Mouse (Mus musculus) megakaryocyte-erythroid progenitor cell, adult 5 weeks (primary cell): ENCODE data around the gene Calb2. TPM values are rescaled to one million over a fixed set of nuclear protein-coding genes. Genes with fewer than 3 reads are reported as not detected.

Source experiments
- polyA plus RNA-seq: library from polyadenylated mRNA; stranded (reverse); fragments of >175 nt; gene quantifications from 2 replicates; pipeline ENCODE4 v1.2.3, GENCODE M21; 2012

Calb2 gene
- polyA plus RNA-seq: not detected in 2 replicates

GRCm38 (mm10) chr8:110168046-110168445 lies at the start of gene Calb2:
TSS of gene Calb2 (minus strand) at chr8:110168210.

GRCm38 (mm10) chr8:110215365-110215764 lies 47.4 kb upstream of the Calb2 start, which contains the start of gene Cmtr2:
TSS of gene Cmtr2 (plus strand) at chr8:110215665.

DNA sequence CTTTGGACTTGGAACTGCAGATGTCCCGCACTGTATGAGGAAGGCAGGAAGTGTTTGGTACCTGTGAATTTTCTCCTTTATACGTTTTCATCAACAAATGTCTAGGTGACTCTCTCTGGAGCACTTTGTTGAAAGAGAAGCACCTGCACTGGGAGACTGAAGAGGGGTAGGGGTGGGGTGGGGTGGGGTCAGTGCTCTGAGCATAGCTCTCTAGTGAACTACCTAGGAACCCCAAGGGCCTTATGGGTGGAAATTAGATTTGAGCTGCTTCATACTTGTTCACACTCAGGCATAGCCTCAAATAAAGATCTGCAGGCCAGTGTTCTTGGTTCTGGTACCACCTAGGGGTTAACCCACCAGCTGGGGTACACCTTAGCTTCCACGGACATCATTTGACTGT lies 65.4 kb downstream of the Calb2 start, which contains the start of gene Gm17720:
Gene Gm17720, minus strand, starts transcription at position 101 of the 400 bp plus-strand sequence.

DNA sequence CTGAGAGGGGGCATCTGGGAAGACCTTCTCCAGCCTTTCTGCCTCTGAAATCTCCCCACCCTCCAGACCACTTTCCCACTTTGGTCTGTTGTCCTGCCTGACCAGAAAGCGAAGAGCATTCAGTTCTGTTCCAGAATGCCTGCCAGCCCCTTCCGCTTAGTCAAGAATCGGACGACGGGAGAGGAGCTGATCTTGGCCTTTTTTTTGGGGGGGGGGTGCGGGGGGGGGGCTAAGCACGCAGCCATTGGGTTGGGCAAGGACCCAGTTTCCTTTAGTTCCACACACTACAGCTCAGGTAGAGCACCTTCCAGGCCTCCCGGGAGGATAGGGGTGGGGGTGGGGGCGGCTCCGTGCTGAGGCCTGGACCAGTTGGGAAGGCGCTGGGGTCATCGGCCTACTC lies 67.1 kb downstream of the Calb2 start, which contains the start of gene Gm21964:
Gene Gm21964, plus strand, starts transcription at position 301 of the 400 bp plus-strand sequence.

Other genes starting within 250 kb of the Calb2 start
- gene Marveld3, start 206.0 kb downstream of the Calb2 start, polyA plus RNA-seq: 0.06 TPM in 1 of 2 replicates, not detected in the other
- not detected in 2 replicates for gene Tat, start 177.8 kb downstream of the Calb2 start, polyA plus RNA-seq
- gene Chst4, start 128.5 kb downstream of the Calb2 start, polyA plus RNA-seq: not detected in 2 replicates
- gene Zfp612, start 88.5 kb downstream of the Calb2 start, polyA plus RNA-seq: not detected in 2 replicates
- not detected in 2 replicates for gene Gm21964, start 67.0 kb downstream of the Calb2 start, polyA plus RNA-seq
- not detected in 2 replicates for gene Gm17720, start 65.5 kb downstream of the Calb2 start, polyA plus RNA-seq
- gene Cmtr2, start 47.5 kb upstream of the Calb2 start, polyA plus RNA-seq: 0.82 and 1.1 TPM in 2 replicates
- gene Hydin, start 98.8 kb upstream of the Calb2 start, polyA plus RNA-seq: 0.01 TPM in 1 of 2 replicates, not detected in the other